Mouse (Mus musculus): Measurements from ENCODE around the gene Efcab3. TPM values are rescaled to one million over a fixed set of nuclear protein-coding genes. Genes with fewer than 3 reads are reported as not detected.
A peak's percentile ranks its signal among the peaks of the same experiment; 100 is the strongest.
"Not testable (repeated sequence)": the region's sequence is repeated elsewhere in the genome, so short reads cannot be mapped to it uniquely, and the experiment has no call there.

Gene Efcab3
- total and polyA plus RNA-seq, 3 experiments, result not detected

DNA sequence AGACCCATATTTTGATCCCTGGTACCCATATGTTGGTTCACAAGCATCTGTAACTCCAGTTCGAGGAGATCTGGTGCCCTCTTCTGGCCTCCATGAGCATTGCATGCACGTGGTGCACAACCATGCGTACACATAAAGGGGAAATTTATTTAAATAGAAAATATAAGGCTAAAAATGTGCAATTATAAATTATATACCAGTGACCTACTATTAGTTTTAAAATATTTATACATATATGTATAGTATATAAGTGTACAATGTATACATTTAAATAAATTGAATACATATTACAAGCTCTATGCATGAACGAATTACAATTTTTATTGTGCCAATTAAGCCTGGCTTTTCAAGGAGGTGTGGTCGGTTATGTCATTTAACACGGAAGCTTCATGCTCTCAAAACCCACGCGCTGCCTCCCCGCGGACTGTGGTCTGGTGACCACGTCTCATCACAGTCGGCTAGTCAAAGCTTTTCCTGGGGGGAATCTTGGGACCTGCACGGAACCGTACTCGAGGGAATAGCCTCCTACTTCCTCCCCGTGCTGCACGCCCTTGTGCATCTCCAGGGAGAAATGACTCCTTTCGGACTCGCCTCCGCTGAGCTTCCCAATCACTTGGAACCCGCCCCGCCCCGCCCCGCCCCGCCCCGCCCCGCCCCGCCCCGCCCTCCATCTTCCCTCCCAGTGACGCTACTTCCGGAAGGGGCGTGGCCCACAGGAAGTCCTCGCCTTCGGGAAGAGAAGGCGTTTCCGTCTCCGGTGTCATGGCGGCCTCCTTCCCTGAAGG, 62.5 kb downstream of the Efcab3 start, which contains the start of gene Mettl2:
Gene Mettl2 (plus strand): TSS at position 691 of the 785 bp plus-strand sequence.
- Histone ChIP-seq H3K4me3 (peak within 1 kb of the TSS; percentile 99), H3K79me2 (replicated peaks; ENCODE audit: control insufficient read depth, insufficient read depth, low read length) (no peaks in the 10 kb centered on the region; the same call in 1 of the 2 replicates), H3K9ac (ENCODE audit: low read depth, low read length) (peak within 1 kb of the TSS; percentile 20), H3K4me1 (ENCODE audit: control insufficient read depth, insufficient read depth, low read length) (peaks cover 3% of the 10 kb centered on the region; the same call in 1 of the 2 replicates), H3K27me3 (ENCODE audit: control insufficient read depth, insufficient read depth, low read length) (no peaks in the 10 kb centered on the region), H3K36me3 (ENCODE audit: control insufficient read depth, insufficient read depth, low read length) (no peaks in the 10 kb centered on the region), H3K27ac (peak within 1 kb of the TSS; percentile 52)
- intact Hi-C loops (cut with DNase I), result loop anchor here (5.0 kb wide), 2 partner anchors 56 to 529 kb away; no protein-coding TSS in a partner anchor
- peak; percentile 81 to 87 for DNase-seq
- WGBS, result 2% methylated on average over 38 of the region's 38 CpGs
- TF ChIP-seq CTCF (IDR thresholded peaks at IDR 0.05) (peak; percentile 81), POLR2A (IDR thresholded peaks at IDR 0.05; ENCODE audit: insufficient read depth, low read depth, low read length) (peak; percentile 83), EP300 (IDR thresholded peaks at IDR 0.05; ENCODE audit: insufficient read depth, low read depth, low read length) (no peak)

DNA sequence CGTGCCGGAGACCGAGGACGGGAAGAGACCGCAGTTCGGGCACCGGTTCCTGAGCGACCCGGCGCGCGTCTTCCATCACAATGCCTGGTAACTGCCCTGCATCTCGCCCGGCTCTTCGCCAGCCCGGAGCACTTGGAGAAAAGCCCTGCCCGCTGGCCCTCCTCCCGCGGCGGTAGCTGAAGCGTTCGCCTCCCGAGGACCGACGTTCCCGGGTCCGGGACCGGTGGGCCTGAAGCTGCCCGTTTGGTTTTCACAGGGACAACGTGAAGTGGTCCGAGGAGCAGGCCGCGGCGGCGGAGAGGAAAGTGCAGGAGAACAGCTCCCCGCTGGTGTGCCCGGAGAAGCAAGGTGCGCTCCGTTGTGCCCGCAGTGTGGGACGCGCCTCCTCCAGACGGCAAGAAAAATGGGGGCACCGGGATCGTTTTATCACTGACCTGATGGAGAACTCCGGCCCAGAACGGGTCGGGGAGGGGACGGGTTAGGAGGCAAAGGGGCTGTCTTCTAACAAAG, 63.2 kb downstream of the Efcab3 start:
- peak overlapping the region; percentile 99 for H3K4me3 ChIP-seq
- DNase-seq, result no peak
- peak overlapping the region; percentile 20 for H3K9ac ChIP-seq (ENCODE audit: low read depth, low read length)
- H3K4me1 ChIP-seq (ENCODE audit: control insufficient read depth, insufficient read depth, low read length), result peaks cover 3% of the 10 kb centered on the region; the same call in 1 of the 2 replicates
- under 1% methylated on average over 49 of the region's 49 CpGs for WGBS
- peak overlapping the region; percentile 49 for H3K27ac ChIP-seq
- TF ChIP-seq EP300 (IDR thresholded peaks at IDR 0.05; ENCODE audit: insufficient read depth, low read depth, low read length) (no peak), CTCF (IDR thresholded peaks at IDR 0.05) (no peak), POLR2A (IDR thresholded peaks at IDR 0.05; ENCODE audit: insufficient read depth, low read depth, low read length) (no peak)
- intact Hi-C loops (cut with DNase I), result loop anchor here (5.0 kb wide), 2 partner anchors 56 to 529 kb away; no protein-coding TSS in a partner anchor
- no peaks in the 10 kb centered on the region; the same call in 1 of the 2 replicates for H3K79me2 ChIP-seq (replicated peaks; ENCODE audit: control insufficient read depth, insufficient read depth, low read length)
- no peaks in the 10 kb centered on the region for H3K27me3 ChIP-seq (ENCODE audit: control insufficient read depth, insufficient read depth, low read length)
- no peaks in the 10 kb centered on the region for H3K36me3 ChIP-seq (ENCODE audit: control insufficient read depth, insufficient read depth, low read length)

DNA sequence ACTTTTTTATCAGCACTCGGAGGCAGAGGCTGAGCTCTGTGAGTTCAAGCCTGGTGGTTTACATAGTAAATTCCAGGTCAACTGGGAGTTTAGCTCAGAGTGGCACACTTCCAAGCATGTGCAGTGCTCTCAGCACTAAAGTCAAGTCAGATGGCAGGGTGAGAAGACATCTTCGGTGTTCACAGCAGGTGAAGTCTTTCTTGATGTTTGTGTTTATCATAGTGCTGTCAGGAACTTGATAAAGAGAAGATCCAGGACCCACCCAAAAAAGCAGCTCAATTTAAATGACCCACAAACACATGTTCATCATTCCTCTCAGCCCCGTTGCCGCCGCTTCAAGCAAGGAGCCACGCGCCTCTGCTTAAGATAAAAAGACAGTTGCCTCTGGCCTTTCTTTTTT, 72.3 kb downstream of the Efcab3 start:
- Histone ChIP-seq H3K4me3 (no peak overlapping the region), H3K4me1 (ENCODE audit: control insufficient read depth, insufficient read depth, low read length) (no peaks in the 10 kb centered on the region), H3K27ac (no peak overlapping the region), H3K79me2 (replicated peaks; ENCODE audit: control insufficient read depth, insufficient read depth, low read length) (no peaks in the 10 kb centered on the region), H3K36me3 (ENCODE audit: control insufficient read depth, insufficient read depth, low read length) (no peaks in the 10 kb centered on the region; the same call in 1 of the 2 replicates), H3K27me3 (ENCODE audit: control insufficient read depth, insufficient read depth, low read length) (no peaks in the 10 kb centered on the region), H3K9ac (ENCODE audit: low read depth, low read length) (no peak overlapping the region)
- WGBS, result 87% methylated on average over 7 of the region's 7 CpGs
- no peak for DNase-seq
- TF ChIP-seq POLR2A (IDR thresholded peaks at IDR 0.05; ENCODE audit: insufficient read depth, low read depth, low read length) (no peak), CTCF (IDR thresholded peaks at IDR 0.05) (no peak), EP300 (IDR thresholded peaks at IDR 0.05; ENCODE audit: insufficient read depth, low read depth, low read length) (no peak)
- intact Hi-C loops (cut with DNase I), result no loop called here

DNA sequence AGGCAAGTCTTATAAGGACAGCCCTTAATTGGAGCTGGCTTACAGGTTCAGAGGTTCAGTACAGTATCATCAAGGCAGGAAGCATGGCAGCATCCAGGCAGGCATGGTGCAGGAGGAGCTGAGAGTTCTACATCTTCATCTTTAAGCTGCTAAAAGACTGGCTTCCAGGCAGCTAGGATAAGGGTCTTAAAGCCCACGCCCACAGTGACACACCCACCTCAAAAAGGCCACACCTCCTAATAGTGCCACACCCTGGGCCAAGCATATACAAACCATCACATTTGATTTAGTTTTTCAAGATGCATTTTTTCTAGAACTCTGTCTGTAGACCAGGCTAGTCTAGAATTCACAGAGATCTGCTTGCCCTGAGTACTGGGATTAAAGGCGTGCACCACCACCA, 73.9 kb downstream of the Efcab3 start:
- H3K27ac ChIP-seq; H3K4me1 ChIP-seq (ENCODE audit: control insufficient read depth, insufficient read depth, low read length); DNase-seq; H3K4me3 ChIP-seq; H3K79me2 ChIP-seq (replicated peaks; ENCODE audit: control insufficient read depth, insufficient read depth, low read length); H3K9ac ChIP-seq (ENCODE audit: low read depth, low read length); intact Hi-C loops (cut with DNase I); H3K36me3 ChIP-seq (ENCODE audit: control insufficient read depth, insufficient read depth, low read length); H3K27me3 ChIP-seq (ENCODE audit: control insufficient read depth, insufficient read depth, low read length): not testable (repeated sequence)
- 89% methylated on average over 2 of the region's 2 CpGs for WGBS

DNA sequence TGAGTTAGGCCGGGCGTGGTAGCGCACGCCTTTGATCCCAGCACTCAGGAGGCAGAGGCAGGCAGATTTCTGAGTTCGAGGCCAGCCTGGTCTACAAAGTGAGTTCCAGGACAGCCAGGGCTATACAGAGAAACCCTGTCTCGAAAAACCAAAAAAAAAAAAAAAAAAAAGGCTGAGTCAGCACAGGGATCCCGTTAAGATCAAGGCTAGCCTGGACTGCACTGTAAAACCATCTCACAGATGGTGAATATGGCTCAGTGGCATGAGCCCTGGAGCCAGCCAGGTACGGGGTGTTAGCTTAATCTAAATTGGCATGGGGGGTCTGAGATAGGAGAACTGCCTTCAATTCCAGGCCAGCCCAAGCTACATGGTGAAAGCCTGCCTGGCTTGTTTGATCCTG, 77.1 kb downstream of the Efcab3 start:
- H3K79me2 ChIP-seq (replicated peaks; ENCODE audit: control insufficient read depth, insufficient read depth, low read length); H3K27ac ChIP-seq; intact Hi-C loops (cut with DNase I); DNase-seq; H3K36me3 ChIP-seq (ENCODE audit: control insufficient read depth, insufficient read depth, low read length); H3K27me3 ChIP-seq (ENCODE audit: control insufficient read depth, insufficient read depth, low read length); H3K4me3 ChIP-seq; H3K9ac ChIP-seq (ENCODE audit: low read depth, low read length); H3K4me1 ChIP-seq (ENCODE audit: control insufficient read depth, insufficient read depth, low read length): not testable (repeated sequence)
- WGBS, result 93% methylated on average over 8 of the region's 8 CpGs

DNA sequence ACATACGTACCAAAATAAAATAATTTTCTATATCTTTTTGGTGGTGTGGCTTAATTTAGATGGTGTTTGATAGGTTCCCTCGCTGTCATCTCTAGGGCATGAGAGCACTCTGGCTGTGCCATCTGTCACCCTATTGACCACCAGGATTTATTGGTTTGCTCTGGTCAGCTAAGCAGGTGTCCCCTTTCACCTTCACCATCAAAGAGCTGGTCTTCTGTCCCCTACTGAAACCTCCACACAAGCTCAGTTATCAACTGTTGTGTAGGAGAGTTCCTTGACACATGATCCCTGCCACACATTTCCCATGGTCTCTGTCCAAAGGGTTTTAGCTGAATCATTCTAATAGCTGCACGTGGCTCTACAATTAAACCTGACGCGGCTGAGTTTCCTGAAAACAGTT, 77.7 kb downstream of the Efcab3 start:
- Histone ChIP-seq H3K27me3 (ENCODE audit: control insufficient read depth, insufficient read depth, low read length) (no peaks in the 10 kb centered on the region), H3K4me1 (ENCODE audit: control insufficient read depth, insufficient read depth, low read length) (no peaks in the 10 kb centered on the region), H3K4me3 (no peak overlapping the region), H3K79me2 (replicated peaks; ENCODE audit: control insufficient read depth, insufficient read depth, low read length) (no peaks in the 10 kb centered on the region), H3K36me3 (ENCODE audit: control insufficient read depth, insufficient read depth, low read length) (no peaks in the 10 kb centered on the region), H3K27ac (no peak overlapping the region), H3K9ac (ENCODE audit: low read depth, low read length) (no peak overlapping the region)
- WGBS, result 94% methylated on average over 5 of the region's 5 CpGs
- intact Hi-C loops (cut with DNase I), result no loop called here
- TF ChIP-seq CTCF (IDR thresholded peaks at IDR 0.05) (no peak), POLR2A (IDR thresholded peaks at IDR 0.05; ENCODE audit: insufficient read depth, low read depth, low read length) (no peak), EP300 (IDR thresholded peaks at IDR 0.05; ENCODE audit: insufficient read depth, low read depth, low read length) (no peak)
- no peak for DNase-seq

All from heart, adult 2 months (tissue).